Mouse (Mus musculus): ENCODE data around the gene Fau. TPM values are rescaled to one million over a fixed set of nuclear protein-coding genes. Genes with fewer than 3 reads are reported as not detected.
A peak's percentile ranks its signal among the peaks of the same experiment; 100 is the strongest.

Gene Fau
- total RNA-seq, 2 experiments from 2014 or later: 1,841 to 2,042 TPM

DNA sequence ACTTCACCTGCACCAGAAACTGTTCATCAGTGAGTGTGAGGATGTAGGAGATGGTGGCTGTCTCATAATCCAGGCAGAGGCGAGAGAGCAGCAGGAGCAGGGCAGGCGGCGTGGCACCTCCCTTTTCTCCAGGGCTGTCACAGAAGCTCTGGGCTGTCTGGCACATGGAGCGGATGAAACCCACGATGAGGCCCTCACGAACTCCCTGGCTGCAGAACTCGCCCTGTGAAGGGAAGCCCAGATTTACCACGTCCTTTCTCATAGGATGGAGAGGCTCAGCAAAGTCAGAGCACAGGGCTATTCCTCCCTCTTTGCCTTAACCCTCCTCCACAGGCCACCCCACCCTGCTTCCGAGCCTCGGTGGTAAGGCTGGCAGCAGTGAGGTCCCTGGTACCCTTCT is 12.2 kb downstream of the Fau start:
- no peak for ATAC-seq (replicated peaks; ENCODE audit: poor library complexity)

DNA sequence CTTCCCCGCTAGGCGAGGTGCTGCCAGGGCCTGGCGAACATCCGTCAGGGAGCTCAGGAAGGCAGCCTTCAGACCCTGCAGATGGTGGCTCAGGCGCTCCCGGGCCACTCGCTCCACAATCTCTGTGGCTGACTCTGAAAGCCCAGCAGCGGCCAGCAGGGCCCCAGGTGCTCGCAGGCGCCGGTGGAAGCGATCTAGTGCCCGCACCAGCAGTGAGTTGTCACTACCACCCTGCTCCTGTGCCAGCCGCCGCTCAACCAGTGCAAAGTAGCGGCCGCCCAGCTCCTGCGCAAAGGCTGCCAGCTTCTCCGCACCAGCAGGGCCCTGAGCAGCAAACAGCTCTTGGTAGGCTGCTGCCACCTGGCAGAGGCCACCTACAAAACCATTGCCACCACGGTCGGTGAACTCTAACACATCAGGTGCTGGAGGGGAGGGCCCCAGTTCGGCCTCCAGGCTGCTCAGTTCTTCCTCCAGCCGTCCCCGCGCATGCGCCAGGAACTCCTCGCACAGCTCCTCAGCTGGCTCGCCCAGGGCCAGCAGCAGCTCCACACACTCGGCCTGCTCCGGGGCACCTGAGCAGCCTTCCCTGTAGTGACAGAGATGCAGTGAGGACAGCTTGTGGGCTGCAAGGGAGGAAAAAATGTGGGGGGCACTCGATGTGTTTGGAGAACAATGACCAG is 13.1 kb downstream of the Fau start:
- ATAC-seq (replicated peaks; ENCODE audit: poor library complexity): no peak

DNA sequence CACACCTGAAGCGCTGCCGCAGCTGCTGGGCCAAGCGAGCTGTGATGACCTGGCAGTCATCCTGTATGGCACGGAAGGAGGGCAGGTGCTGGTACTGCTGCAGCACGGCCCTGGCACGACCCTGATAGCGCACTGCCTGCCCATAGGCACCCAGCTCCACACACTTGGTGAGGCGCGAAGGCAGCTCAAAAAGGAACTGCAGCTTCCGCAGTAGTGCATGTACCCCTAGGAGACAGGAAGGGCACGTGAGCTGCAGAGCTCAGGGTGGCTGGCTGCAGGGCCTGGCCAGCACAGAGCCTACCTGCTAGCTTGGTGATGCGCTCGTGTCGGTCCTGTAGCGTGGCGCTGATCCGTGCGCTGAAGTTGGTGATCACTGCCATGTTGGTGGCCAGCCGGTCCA is 13.6 kb downstream of the Fau start:
- no peak for ATAC-seq (replicated peaks; ENCODE audit: poor library complexity)

DNA sequence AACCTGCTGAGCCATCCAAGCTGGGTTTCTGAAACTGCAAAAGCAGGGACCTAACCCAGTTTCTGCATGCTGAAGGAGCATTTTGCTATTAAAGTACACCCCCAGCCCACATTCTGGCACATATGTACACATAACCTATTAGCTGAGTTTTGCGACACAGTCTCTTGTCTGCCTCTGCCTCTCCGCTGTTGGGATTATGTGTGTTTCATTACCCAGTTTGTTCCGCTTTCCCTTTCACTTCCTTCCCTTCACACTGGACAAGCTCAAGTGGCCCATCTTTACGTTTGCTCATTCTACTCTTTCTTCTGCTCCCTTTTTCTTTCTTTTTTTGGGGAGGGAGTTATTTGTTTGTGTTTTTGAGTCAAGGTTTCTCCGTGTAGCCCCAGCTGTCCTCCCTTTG is 16.2 kb downstream of the Fau start:
- ATAC-seq (replicated peaks; ENCODE audit: poor library complexity): no peak

DNA sequence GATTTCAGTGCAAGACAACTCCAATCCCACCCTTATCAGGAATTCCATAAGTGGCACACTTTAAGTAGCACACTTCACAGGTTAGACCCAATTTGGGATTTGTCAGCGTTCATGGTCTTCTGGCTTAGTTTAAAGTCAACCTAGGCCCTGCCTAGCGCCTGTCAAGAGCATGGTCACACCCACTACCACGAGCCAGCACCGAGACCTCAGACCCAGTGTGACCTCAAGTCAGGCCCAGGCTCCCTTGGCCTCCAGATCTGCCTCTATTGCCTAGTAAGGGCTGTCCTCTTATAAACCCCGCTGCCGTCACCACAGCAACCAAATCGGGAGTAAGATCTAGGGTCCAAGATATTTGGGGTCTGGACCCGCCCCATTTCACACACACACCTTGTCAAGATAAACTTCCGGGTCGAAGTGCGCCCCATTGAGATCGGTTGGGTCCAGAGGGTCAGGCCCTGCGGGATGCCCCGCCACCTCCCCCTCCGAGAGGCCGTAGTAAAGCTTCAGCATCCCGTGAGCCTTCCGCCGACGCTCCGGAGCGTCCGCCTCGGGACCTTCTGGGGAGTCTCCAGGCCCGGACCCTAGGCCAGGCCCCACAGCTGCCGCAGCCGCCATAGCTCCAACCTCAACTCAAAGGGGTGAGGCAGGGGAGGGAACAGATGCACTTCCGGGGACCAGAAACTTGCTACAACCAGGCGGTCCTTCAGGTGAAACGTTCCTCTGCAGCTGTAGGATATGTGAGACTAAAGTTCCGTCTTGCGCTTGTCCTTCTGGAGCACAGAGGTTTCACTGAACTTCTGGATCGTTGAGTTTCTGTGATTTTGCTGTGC is 19.1 kb downstream of the Fau start, which contains the start of gene Vps51:
Vps51 (minus strand) TSS at position 668 of the 830 bp plus-strand sequence.
- ATAC-seq (replicated peaks; ENCODE audit: poor library complexity): peak; percentile 99

DNA sequence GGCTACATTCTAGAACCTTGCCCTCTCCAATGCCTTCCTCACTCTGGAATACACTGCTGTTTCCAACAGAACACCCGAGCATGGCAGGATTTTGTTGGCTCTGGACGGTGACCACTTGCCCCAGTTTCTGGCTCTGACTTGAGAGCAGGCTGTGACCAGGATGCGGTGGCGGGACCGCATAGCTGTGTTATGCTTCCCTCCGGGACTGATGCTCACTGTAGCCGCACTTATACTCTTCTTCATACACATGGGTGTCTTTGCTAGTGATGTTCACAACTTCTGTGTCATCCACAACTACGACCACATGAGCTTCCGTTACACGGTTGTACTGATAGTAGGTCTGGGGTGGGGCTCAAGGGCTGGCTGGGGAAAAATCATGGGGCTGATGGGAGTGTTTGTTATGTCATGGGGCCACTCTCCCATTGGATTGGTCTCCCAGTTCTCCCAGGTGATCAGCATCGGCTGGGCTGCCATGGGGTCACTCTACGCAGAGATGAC is 22.4 kb downstream of the Fau start, which contains the start of gene Tmem262:
Tmem262 (plus strand) TSS at position 51 of the 498 bp plus-strand sequence.
- no peak for ATAC-seq (replicated peaks; ENCODE audit: poor library complexity)

DNA sequence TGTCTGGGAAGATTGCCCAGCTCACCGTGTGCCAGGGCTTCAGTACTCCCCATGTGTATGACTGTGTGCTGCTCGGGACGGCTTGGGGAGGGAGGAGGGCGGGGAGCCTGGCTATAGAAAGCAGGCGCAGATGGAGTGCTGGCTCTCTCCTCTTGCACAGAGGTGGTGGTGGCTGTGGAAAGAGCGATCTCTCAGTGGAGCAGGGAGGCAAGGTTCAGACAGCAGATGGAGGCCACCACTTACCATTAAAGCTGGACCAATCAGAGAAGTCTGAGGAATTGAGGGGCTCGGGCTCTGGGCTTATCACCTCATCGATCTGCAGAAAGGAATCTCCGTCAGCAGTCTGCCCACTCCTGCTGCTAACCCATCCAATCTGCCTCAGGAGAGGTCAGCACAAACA is 24.5 kb downstream of the Fau start, which contains the start of gene Gm28374:
Gm28374 (minus strand) TSS at position 101 of the 400 bp plus-strand sequence.
- ATAC-seq (replicated peaks; ENCODE audit: poor library complexity): no peak

DNA sequence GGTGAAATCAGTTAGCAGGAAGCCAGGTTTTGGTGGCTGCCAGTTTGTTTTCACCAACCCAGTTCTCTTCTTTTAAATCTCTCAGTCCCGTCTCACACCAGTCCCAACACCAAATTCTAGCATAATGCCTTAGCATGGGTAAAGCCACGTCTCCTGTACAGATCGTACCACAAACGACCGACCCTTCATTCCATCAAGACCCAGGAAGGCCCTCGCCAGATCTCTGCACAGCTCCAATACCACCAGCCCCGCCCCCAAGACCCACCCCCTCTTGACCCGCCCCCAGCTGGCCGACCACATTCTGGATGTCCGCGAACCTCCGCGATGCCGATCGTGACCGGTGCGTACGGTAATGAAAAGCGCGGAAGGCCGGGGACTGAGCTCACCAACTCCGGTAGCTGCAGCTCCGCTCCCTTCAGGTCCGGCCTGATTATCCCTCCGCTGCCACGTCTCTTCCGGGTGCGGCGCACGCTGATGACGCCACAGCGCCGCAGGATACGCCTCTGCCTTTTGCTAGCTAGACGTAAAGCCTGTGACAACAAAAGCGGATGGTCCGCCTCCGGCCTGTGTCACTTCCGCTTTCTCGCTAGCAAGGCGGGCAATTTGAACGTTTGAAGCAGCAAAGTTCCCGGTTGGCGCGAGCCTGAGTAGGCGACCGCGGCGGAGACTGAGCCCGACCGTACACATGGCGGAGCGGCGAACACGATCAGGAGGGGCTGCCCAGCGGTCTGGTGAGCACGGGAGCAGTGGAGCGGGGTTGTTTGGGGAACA is 27.0 kb downstream of the Fau start, which contains the start of the genes Zfpl1 and Cdca5:
Zfpl1 (minus strand) TSS at position 479 of the 771 bp plus-strand sequence.
Cdca5 (plus strand) TSS at position 506 of the 771 bp plus-strand sequence.
- peak; percentile 95 for ATAC-seq (replicated peaks; ENCODE audit: poor library complexity)

DNA sequence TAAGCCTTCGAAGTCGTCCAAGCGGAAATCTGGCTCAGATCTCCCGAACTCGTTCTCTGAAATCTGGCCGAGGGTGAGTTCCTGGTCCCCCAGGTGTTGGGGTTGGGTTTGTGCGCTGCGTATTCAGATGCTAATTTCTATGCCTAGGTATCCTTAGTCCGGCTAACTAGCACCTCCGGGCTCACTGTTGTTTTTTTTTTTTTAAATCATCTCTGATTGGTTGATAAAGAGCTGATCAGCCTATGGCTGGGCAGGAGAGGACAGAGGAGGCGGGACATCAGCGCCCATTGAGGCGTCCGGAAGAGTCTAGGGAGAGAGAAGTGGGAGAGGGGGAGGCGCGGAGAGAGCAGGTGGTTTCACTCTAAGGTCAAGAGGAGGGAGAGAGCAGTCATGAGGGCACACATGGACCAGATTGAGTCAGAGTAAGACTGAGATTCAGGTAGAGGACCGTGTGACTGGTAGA is 27.8 kb downstream of the Fau start:
- ATAC-seq (replicated peaks; ENCODE audit: poor library complexity): peak; percentile 82

DNA sequence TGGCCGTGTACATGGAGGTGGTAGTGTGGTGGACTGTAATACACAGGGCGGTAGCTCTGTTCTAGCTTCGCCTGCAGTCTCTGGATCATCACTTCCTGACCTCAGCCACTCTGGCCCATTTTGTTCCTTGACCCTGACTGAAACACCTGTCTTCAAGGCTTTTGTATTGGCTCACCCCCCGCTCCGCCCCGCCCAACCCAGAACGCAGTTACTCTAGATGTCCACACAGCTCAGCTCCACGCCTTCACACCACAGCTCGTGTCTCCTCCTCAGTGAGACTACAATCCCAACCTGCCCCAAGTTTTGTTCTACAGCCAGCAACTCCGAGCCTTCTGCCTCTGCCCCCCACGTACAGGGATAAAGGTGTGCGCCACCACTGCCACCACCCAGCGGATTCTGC is 31.2 kb downstream of the Fau start:
- no peak for ATAC-seq (replicated peaks; ENCODE audit: poor library complexity)

DNA sequence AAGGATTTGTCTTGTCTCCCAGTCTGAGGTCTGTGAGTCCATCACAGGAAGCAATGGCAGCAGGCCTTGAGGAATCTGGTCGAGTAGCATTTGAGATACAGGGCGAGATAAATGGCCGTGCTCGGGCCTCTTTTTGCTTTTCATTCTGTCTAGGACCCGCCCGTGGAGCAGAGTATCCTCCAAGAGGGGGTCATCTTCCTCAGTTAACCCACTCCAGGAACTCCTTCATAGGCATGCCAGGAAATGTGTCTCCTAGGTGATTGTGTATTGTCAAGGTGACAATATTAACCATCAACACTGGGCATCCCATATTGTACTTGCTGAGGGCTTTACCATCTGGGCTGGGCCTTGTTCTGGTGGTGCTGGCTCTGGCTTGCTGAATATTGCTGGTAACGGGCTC is 36.5 kb downstream of the Fau start, which contains the start of gene AC131692.1:
AC131692.1 (plus strand) TSS at position 301 of the 400 bp plus-strand sequence.
- no peak for ATAC-seq (replicated peaks; ENCODE audit: poor library complexity)

DNA sequence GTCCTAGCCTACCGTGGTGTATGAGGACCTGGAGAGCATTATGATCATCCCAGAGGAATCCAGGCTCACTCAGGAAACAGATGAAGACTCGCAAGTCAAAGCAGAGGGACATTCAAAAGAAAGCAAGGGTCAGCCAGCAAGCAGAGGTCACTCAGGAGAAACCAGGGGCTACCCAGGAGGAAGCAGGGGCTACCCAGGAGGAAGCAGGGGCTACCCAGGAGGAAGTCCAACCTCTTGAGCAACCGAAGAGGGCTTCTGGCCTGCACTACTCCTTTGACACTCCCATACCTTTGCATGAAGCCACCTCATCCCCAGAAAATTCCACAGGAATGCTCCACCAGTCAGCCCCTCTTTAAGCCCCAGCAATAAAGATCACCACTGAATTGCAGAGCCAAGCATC is 40.2 kb downstream of the Fau start:
- 0 out of 2 replicates have a peak, but pooled peaks have one; percentile 14 for ATAC-seq (replicated peaks; ENCODE audit: poor library complexity)

DNA sequence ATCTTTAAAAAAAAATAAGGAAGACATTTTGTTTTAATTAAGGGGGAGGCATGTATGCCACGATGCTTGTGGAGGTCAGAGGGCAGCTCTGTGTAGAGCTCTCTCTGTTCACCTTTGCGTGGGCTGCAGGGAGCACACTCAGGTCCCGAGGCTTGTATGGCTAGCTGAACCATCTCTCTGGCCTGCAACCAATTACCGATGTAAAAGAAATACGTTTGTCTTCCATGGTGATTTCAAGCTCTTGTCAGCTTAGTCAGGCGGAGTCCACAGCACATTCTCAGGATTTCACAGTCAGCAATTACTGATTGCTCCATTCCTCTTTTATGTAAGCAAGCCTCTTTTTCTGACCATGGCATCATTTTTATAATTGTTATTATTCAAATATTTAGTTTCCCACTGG is 43.5 kb downstream of the Fau start:
- no peak for ATAC-seq (replicated peaks; ENCODE audit: poor library complexity)

DNA sequence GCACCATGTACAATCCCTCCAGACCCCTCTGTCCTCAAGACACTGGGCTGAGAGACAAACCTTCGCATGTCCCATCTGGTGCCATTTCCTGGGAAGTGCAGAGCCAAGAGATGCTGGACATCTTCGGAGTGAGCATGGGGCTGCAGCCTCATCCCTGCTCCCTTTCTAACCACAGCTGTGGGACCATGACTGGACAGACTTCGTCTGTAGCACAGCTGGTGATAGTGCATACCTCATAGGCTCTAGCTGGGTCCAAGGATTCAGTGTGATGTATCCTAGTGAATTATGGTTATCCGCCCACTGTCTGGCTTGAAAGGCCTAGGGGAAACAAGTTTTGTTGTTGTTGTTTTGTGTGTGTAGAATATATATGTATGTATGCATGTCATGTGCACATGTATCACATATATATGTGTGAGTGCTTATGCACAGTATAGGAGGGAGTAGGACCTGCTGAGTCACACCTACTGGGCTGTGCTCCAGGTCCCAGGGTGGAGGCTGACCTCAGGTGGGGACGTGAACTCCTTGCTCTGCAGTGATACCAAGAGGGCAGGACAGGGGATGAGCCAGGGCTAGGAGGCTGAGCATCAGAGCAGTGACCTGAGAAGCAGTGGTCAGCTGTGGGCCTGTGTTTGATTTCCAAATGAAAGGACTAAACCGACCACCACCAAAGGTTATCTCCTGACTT is 44.7 kb downstream of the Fau start:
- peak; percentile 72 for ATAC-seq (replicated peaks; ENCODE audit: poor library complexity)

DNA sequence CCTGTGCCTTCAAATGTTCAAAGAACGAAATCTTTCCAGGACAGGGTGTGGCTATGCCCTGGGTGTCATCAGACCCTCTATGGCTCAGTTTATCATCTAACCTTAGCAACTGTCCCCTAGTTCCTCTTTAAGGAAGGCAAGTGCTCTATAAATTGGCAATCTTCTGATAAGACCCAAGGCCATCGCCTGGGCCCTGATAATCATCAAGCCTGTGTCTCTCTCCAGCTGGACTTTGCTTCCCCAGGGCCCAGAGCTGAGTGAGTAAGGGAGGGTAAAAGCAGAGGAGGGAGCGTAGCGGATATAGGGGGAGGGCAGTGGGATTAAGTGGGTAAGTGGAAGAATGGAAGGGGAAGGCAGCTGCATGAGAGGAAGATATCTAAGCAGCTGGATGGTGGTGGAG is 46.8 kb downstream of the Fau start:
- peak; percentile 26; the same call in 1 of the 2 replicates for ATAC-seq (replicated peaks; ENCODE audit: poor library complexity)

DNA sequence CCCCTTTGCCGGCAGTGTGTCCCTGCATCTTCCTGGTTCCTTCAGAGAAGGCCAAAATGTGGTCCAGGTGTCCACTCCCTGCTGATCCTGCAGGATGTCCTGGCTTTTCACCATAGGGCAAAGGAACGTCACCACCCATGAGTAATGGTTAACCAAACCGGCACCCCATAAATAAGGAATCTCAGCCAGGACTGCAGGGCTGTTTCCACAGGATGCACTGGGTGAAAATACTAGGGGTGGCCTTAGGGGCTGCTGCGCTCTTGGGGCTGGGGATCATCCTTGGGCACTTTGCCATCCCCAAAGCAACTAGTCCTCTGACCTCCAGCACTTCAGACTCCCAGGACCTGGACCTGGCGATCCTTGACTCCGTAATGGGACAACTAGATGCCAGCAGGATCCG is 47.9 kb downstream of the Fau start, which contains the start of gene Naaladl1:
Naaladl1 (plus strand) TSS at position 197 of the 400 bp plus-strand sequence.
- ATAC-seq (replicated peaks; ENCODE audit: poor library complexity): no peak
